Mouse (Mus musculus) bone marrow, adult 2 months (tissue): ENCODE measurements around the gene Rnase4. TPM values are rescaled to one million over a fixed set of nuclear protein-coding genes. Genes with fewer than 3 reads are reported as not detected.

Experiments
- H3K27ac ChIP-seq: fragments of 200-500 bp; 2 replicates; pipeline ENCODE4 v1.5.1; 2012; ENCODE audit warnings: low read depth, mild to moderate bottlenecking, control low read depth, inconsistent platforms, low read length; ENCODE audit not compliant: control insufficient read depth, poor library complexity, insufficient read depth
- H3K4me1 ChIP-seq: fragments of 200-500 bp; 2 replicates; pipeline ENCODE4 v1.6.1; 2011; ENCODE audit warnings: low read length; ENCODE audit not compliant: control insufficient read depth, insufficient read depth
- H3K4me3 ChIP-seq: fragments of 200-500 bp; replicated peaks from 2 replicates; pipeline ENCODE3; 2011; ENCODE audit warnings: mild to moderate bottlenecking, low read depth, low read length, control low read depth; ENCODE audit not compliant: control insufficient read depth
- CTCF ChIP-seq: fragments of 200-500 bp; IDR thresholded peaks from 2 replicates; pipeline ENCODE4 v1.5.1; 2011; ENCODE audit warnings: low read length, control low read depth; ENCODE audit not compliant: control insufficient read depth, insufficient read depth
- POLR2A ChIP-seq: fragments of 200-500 bp; IDR thresholded peaks from 2 replicates; pipeline ENCODE4 v1.6.1; 2011; ENCODE audit warnings: low read depth, mild to moderate bottlenecking, control low read depth, low read length, borderline replicate concordance; ENCODE audit not compliant: control insufficient read depth
- WGBS: fragments of 180-500 bp; shearing (Covaris S2); methylation state at CpG from one replicate; pipeline ENCODE4 v1.1.7; 2018; 5-methylcytosine and 5-hydroxymethylcytosine counted together
- polyA plus RNA-seq: library from polyadenylated mRNA; stranded (reverse); fragments of >200 nt; gene quantifications from 2 replicates; pipeline ENCODE4 v1.2.4, GENCODE M21; 2011; ENCODE audit warnings: low replicate concordance; ENCODE audit not compliant: missing spikeins, insufficient read depth, insufficient read length

Rnase4 gene
- polyA plus RNA-seq, 1 experiment: 8.7 TPM

GRCm38 (mm10) chr14:51103217-51103616 lies 12.3 kb downstream of the Rnase4 start:
- H3K27ac ChIP-seq: no peak overlapping the region
- no peaks in the 10 kb centered on the region; the same call in 1 of the 2 replicates for H3K4me1 ChIP-seq
- TF ChIP-seq CTCF (peak; percentile 91), POLR2A (no peak)
- H3K4me3 ChIP-seq: no peak overlapping the region
- WGBS: 78% methylated on average over 3 of the region's 3 CpGs

GRCm38 (mm10) chr14:51104366-51104765 lies 13.5 kb downstream of the Rnase4 start:
- WGBS: 89% methylated on average over 2 of the region's 2 CpGs
- TF ChIP-seq POLR2A (no peak), CTCF (no peak)
- H3K4me1 ChIP-seq: no peaks in the 10 kb centered on the region; the same call in 1 of the 2 replicates
- no peak overlapping the region for H3K4me3 ChIP-seq
- no peak overlapping the region for H3K27ac ChIP-seq

DNA sequence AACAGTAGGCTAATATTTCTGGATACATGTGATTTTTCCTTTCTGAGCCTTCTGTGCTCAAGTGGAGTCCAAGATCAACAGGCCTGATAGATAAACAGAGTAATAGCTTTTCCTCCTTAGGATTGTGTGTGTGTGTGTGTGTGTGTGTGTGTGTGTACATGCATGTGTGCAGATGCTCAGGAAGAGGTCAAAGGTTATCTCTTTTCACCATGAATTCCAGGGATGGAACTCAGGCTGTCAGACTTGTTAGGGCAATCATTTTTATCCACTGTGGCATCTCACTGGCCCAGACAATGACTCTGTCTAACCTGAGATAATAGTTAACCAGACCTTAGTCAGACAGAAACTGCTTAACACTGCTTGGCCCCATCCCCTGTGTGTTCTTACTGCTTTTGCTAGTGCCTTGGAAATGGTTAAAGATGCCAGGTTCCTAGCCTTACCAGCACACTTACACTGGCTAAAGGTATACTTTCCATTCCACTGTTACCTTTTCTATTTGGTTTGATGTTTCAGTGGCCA lies 15.6 kb downstream of the Rnase4 start:
- Histone ChIP-seq H3K27ac (no peak overlapping the region), H3K4me3 (no peak overlapping the region), H3K4me1 (no peaks in the 10 kb centered on the region; the same call in 1 of the 2 replicates)
- no peak for TF ChIP-seq POLR2A

- no peak overlapping the region for H3K27ac ChIP-seq
- 62% methylated on average over 3 of the region's 3 CpGs for WGBS
- H3K4me3 ChIP-seq: no peak overlapping the region
- TF ChIP-seq POLR2A (no peak), CTCF (no peak)
- no peaks in the 10 kb centered on the region; the same call in 1 of the 2 replicates for H3K4me1 ChIP-seq
Measured at GRCm38 (mm10) chr14:51111966-51112365, 21.1 kb downstream of the Rnase4 start.

DNA sequence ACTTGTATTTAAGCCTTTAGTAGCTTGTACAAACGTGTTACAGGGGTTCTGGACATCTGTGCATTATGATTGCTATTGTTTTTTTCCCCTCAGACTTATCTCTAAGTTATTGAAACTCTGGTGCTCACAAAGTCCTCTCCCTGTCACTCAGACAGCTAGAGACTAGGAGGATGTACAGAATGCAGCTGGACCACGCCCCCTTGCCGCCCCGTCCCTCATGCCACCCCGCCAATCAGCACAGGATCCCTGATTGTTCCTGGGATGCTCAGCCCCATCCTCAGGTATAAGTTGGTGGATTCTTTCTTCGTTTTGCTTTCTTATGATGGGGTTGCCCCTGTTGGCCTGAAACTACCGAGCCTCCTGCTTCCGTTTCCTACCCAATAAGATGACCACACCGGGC lies 22.6 kb downstream of the Rnase4 start:
- H3K4me3 ChIP-seq: no peak overlapping the region
- no peak overlapping the region for H3K27ac ChIP-seq
- WGBS: 81% methylated on average over 9 of the region's 9 CpGs
- TF ChIP-seq POLR2A: no peak
- no peaks in the 10 kb centered on the region; the same call in 1 of the 2 replicates for H3K4me1 ChIP-seq

DNA sequence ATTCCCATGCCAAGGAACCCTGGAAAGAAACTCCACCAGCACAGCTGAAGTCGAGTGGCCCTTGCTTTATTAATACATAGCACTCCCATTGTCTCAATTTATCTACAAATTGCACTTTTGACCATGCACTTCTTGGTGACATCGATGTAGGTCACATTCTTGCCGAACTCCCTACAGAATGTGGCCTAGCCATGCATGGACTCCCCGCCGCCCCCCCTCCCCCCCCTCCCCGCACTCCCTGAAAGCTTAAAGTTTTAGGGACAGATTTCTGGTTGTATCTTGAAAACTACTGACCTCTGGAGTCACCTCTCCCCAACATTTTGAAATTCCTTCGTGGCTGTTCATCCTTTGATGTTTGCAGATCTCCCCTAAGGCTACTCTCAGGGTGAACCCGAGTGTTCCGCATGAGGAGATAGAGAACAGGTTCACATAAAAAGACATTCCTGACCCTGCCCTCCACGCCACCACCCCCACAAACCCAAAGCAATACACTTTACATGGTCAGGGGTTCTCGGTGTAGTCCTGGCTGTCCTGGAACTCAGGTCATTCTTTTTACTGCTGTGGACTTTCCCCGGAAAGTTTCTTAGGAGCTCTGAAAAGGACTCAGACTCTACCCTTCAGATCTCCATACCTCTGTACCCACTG lies 23.2 kb downstream of the Rnase4 start, which contains the start of gene Eddm3b:
Eddm3b (plus strand) TSS at position 511 of the 645 bp plus-strand sequence.
- WGBS: 77% methylated on average over 12 of the region's 12 CpGs
- no peak within 1 kb of the TSS for H3K4me3 ChIP-seq
- H3K4me1 ChIP-seq: no peaks in the 10 kb centered on the region; the same call in 1 of the 2 replicates
- H3K27ac ChIP-seq: no peak within 1 kb of the TSS
- TF ChIP-seq POLR2A: no peak
- no peak for TF ChIP-seq CTCF

DNA sequence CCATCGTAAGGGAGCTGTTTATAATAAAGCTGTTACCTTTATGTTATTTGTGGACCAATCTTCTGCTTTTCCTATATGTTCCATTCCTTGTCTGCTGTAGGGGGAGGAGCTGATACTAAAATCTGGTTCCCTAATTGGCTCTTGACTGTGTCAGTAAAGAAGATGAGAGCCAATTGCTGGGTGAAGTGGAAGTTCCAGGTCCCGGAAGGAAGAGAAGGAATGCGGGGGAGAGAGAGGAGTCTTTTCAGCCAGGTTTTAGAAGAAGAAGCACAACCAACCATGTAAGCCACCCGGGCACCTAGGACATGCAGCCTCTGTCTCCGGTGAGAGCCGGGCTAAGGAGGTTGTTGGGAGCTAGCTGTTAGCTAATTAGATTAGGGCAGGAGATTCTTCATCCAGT lies 34.8 kb downstream of the Rnase4 start:
- Histone ChIP-seq H3K4me3 (no peak overlapping the region), H3K27ac (no peak overlapping the region; the same call in 1 of the 2 replicates), H3K4me1 (peaks cover 7% of the 10 kb centered on the region)
- TF ChIP-seq CTCF: no peak
- no peak for TF ChIP-seq POLR2A
- 86% methylated on average over 6 of the region's 6 CpGs for WGBS

DNA sequence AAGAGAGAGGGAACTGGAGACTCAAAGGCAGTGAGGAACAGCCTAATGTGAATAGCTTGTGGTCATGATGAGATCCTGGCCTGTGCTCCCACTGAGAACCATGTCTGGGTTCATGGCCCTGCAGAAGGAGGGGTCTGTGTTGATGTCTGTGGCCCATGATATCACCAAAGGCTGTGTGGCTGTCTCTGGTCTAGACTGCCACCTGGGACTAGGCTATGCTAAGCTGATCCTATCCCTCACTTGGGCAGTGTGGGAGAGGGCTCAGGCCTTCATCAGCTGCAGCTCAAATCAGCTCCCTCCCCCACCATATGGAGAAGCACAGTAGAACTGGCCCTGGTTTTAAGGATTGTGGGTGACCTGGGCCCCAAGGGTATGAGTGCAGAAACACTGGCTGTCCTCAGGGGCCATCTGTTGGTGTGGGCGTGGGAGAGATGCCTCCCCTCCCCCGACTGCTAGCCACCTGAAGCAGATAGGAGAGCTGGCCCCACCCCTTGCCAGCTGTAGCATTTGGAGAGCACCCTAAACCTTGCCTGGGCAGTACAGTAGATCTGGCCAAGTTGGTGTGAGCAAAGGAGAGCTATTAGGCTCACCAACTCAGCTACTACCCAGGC lies 36.9 kb downstream of the Rnase4 start:
- no peak overlapping the region for H3K4me3 ChIP-seq
- WGBS: 40% methylated on average over 2 of the region's 2 CpGs
- H3K27ac ChIP-seq: peak overlapping the region; percentile 82
- peaks cover 15% of the 10 kb centered on the region for H3K4me1 ChIP-seq
- peak; percentile 37; the same call in 1 of the 2 replicates for TF ChIP-seq POLR2A
- no peak for TF ChIP-seq CTCF
